In genomic region chr6:148991660-148992372, GRCm38 (mm10) we compare ENCODE assay signal across 16 mouse cellular contexts. TPM values are rescaled to one million over a fixed set of nuclear protein-coding genes. Genes with fewer than 3 reads are reported as not detected.
A peak's percentile ranks its signal among the peaks of the same experiment; 100 is the strongest.
DNase-seq lines count a peak whose midpoint lies in the region; TF ChIP-seq lines count a peak whose summit lies in the region.
"Had no signal": no experiment of that assay in that cellular context is flagged by ENCODE, and none has a peak within 500 bp of the region (broad histone marks: within the 10 kb centered on the region; RNA-seq: fewer than 3 reads in every experiment).

No protein-coding gene starts in this region.

- H3K27me3 ChIP-seq in E14TG2a.4 (ENCODE audit: insufficient read depth, low read length) = no peaks in the 10 kb centered on the region
- H3K27me3 ChIP-seq: heart, embryonic 13.5 days; hindbrain, embryonic 15.5 days; midbrain, embryonic 15.5 days had no signal

- no peaks in the 10 kb centered on the region for H3K36me3 ChIP-seq in E14TG2a.4 (ENCODE audit: insufficient read depth, low read length)
- no peaks in the 10 kb centered on the region for H3K36me3 ChIP-seq in ES-E14 (ENCODE audit: control insufficient read depth, insufficient read depth, low read length, poor library complexity, severe bottlenecking)

- H3K27ac ChIP-seq in ES-E14 (ENCODE audit: insufficient read depth, low read depth, low read length, poor library complexity, severe bottlenecking) = peak overlapping the region; percentile 100
- H3K27ac ChIP-seq: heart, embryonic 13.5 days; hindbrain, embryonic 15.5 days; midbrain, embryonic 15.5 days had no signal

- peak overlapping the region; percentile 67 for H3K4me3 ChIP-seq in E14TG2a.4 (replicated peaks; ENCODE audit: low read length)
- H3K4me3 ChIP-seq in ES-E14 (ENCODE audit: insufficient read depth in 1 of 2, low read depth in 1 of 2, low read length in 2 of 2, poor library complexity in 1 of 2, severe bottlenecking in 1 of 2) = peak overlapping the region; percentile 51 to 57
- H3K4me3 ChIP-seq: heart, embryonic 13.5 days; hindbrain, embryonic 15.5 days; midbrain, embryonic 15.5 days had no signal

- H3K9ac ChIP-seq in ES-E14 (ENCODE audit: insufficient read depth, low read depth, low read length, poor library complexity, severe bottlenecking) = peak overlapping the region; percentile 54
- H3K9ac ChIP-seq: heart, embryonic 13.5 days; hindbrain, embryonic 15.5 days; midbrain, embryonic 15.5 days had no signal

- DNase-seq in heart, adult 11 months = peak; percentile 63
- DNase-seq in heart, adult 8-10 months (ENCODE audit: low spot score) = no peak
- peak; percentile 19 for DNase-seq in kidney, postnatal 10 days
- DNase-seq in kidney, postnatal 4 days = no peak
- DNase-seq in ES-E14 (ENCODE audit: low read depth, low spot score) = no peak
- DNase-seq in cerebellum, adult 9-10 months = no peak
- DNase-seq in cerebellum, postnatal 4 days (ENCODE audit: low spot score in 2 of 2) = no peak
- DNase-seq: cerebellum, adult 18-20 months; gastrocnemius, postnatal 25 days; liver; right cerebral cortex, postnatal 14 days; thymus, postnatal 36 days had no signal

- H3K9me3 ChIP-seq in E14TG2a.4 (ENCODE audit: low read length) (no peaks in the 10 kb centered on the region), ES-E14 (ENCODE audit: control insufficient read depth, insufficient read depth, low read depth, low read length) (no peaks in the 10 kb centered on the region)
- H3K9me3 ChIP-seq: heart, embryonic 13.5 days; hindbrain, embryonic 15.5 days; midbrain, embryonic 15.5 days had no signal

- in situ Hi-C loops in ES-E14 (cut with MboI; ENCODE audit: low sequenced_read_pairs in 2 of 2, unreplicated experiment in 2 of 2) = no loop called here

- TF ChIP-seq CTCF in E14TG2a.4 (conservative IDR thresholded peaks at IDR 0.05; ENCODE audit: low read length) = no peak

- H3K4me1 ChIP-seq in E14TG2a.4 (replicated peaks; ENCODE audit: low read depth, low read length) = peaks cover 64% of the 10 kb centered on the region
- peaks cover 6 to 25% of the 10 kb centered on the region in 2 experiments; a peak in 3 of 4 replicates for H3K4me1 ChIP-seq in ES-E14 (ENCODE audit: control insufficient read depth in 2 of 2, insufficient read depth in 2 of 2, low read length in 2 of 2, poor library complexity in 1 of 2)
- H3K4me1 ChIP-seq: hindbrain, embryonic 15.5 days; midbrain, embryonic 15.5 days had no signal

TF ChIP-seq in ES-E14, 5 proteins besides CTCF, POLR2A, EP300 and RAD21:
- no peak for TF ChIP-seq CHD2 (IDR thresholded peaks at IDR 0.05; ENCODE audit: low read depth, low read length)
- no peak for TF ChIP-seq MAFK (IDR thresholded peaks at IDR 0.05; ENCODE audit: insufficient read depth, low read depth, low read length)
- TF ChIP-seq ZNF384 (IDR thresholded peaks at IDR 0.05; ENCODE audit: low read depth, low read length) = no peak
- TF ChIP-seq ZC3H11A (IDR thresholded peaks at IDR 0.05; ENCODE audit: borderline replicate concordance, low read depth, low read length) = no peak
- TF ChIP-seq HCFC1 (IDR thresholded peaks at IDR 0.05; ENCODE audit: borderline replicate concordance, insufficient read depth, low read length) = no peak

RNA-seq across cellular contexts. Expression of gene Sinhcaf, which starts 45.5 kb away (rescaled TPM):
- 1 to 10 TPM; 2.7 to 4.9 (median 4.2) TPM for total RNA-seq in heart, adult 8-10 months (2022)
- total RNA-seq in ES-E14 (2012; rRNA removed) = 193 and 205 TPM in 2 replicates

Comparison
In these comparisons a context has a peak if more than half of its experiments do, and no peak if none do; other contexts are left out.
1. DNase-seq: peak in heart, adult 11 months (single experiment) and kidney, postnatal 10 days (single experiment); none in heart, adult 8-10 months (single experiment), kidney, postnatal 4 days (0 of 2), ES-E14 (single experiment), cerebellum, adult 9-10 months (single experiment) and cerebellum, postnatal 4 days (0 of 2).
2. RNA of gene Sinhcaf, which starts 45.5 kb away (total RNA-seq): 193 to 205 TPM in ES-E14; 2.7 to 4.9 TPM in heart, adult 8-10 months; every median in the first group is over 10 times any median in the second.